Mouse (Mus musculus) intestine, embryonic 14.5 days (tissue): ENCODE data around the gene Vmn2r55. TPM values are rescaled to one million over a fixed set of nuclear protein-coding genes. Genes with fewer than 3 reads are reported as not detected.
"Not testable (repeated sequence)": the region's sequence is repeated elsewhere in the genome, so short reads cannot be mapped to it uniquely, and the experiment has no call there.

Source experiments
- ATAC-seq: fragments of 200-750 bp; cut with Nextera tagmentation; replicated peaks from 2 replicates; pipeline ENCODE4 v1.8.0; 2017; ENCODE audit warnings: low read depth, moderate number of reproducible peaks, moderate TSS enrichment, moderate library complexity; ENCODE audit not compliant: low FRiP score, low TSS enrichment
- DNase-seq: peaks from one replicate; pipeline ENCODE4 v3.0.0-alpha.2; 2018; ENCODE audit warnings: low spot score
- H3K27ac ChIP-seq: fragments of 300-500 bp; sonication (generic); 2 replicates; pipeline ENCODE4 v1.5.1; 2014; ENCODE audit warnings: low read depth, mild to moderate bottlenecking, control low read depth
- H3K27me3 ChIP-seq: fragments of 300-500 bp; sonication (generic); replicated peaks from 2 replicates; pipeline ENCODE4 v1.6.1; 2014; ENCODE audit warnings: low read length, control low read depth; ENCODE audit not compliant: control insufficient read depth, insufficient read depth
- H3K36me3 ChIP-seq: fragments of 300-500 bp; sonication (generic); 2 replicates; pipeline ENCODE4 v1.6.1; 2014; ENCODE audit warnings: low read length, control low read depth; ENCODE audit not compliant: control insufficient read depth, insufficient read depth
- H3K4me1 ChIP-seq: fragments of 300-500 bp; sonication (generic); replicated peaks from 2 replicates; pipeline ENCODE4 v1.6.1; 2014; ENCODE audit warnings: low read length, control low read depth, mixed read lengths; ENCODE audit not compliant: control insufficient read depth, insufficient read depth
- H3K4me2 ChIP-seq: fragments of 300-500 bp; sonication (generic); 2 replicates; pipeline ENCODE4 v1.6.1; 2014; ENCODE audit warnings: low read length
- H3K4me3 ChIP-seq: fragments of 300-500 bp; sonication (generic); 2 replicates; pipeline ENCODE4 v1.5.1; 2014; ENCODE audit warnings: low read depth, low read length, control low read depth, mixed read lengths
- H3K9ac ChIP-seq: fragments of 300-500 bp; sonication (generic); 2 replicates; pipeline ENCODE4 v1.6.1; 2014; ENCODE audit warnings: mild to moderate bottlenecking, low read length
- H3K9me3 ChIP-seq: fragments of 300-500 bp; sonication (generic); 2 replicates; pipeline ENCODE4 v1.6.1; 2016; ENCODE audit warnings: low read length, control low read depth; ENCODE audit not compliant: control insufficient read depth
- WGBS: fragments of 180-500 bp; shearing (Covaris S2); extraction: QIAGEN DNeasy Blood & Tissue Kit; methylation state at CpG from one replicate; pipeline ENCODE4 v1.1.7; 2014; 5-methylcytosine and 5-hydroxymethylcytosine counted together
- polyA plus RNA-seq: library from polyadenylated mRNA; unstranded; fragments of >200 nt; fragmentation: Nextera tagmentation; extraction: Ambion mirVana; gene quantifications from 2 replicates; pipeline ENCODE4 v1.2.1, GENCODE M21; 2014

The Vmn2r55 gene
- polyA plus RNA-seq: not detected in 2 replicates

- not testable (repeated sequence) for H3K9ac ChIP-seq
These were observed at the start of gene Vmn2r55 for GRCm38 (mm10) chr7:12684903-12685302. TSS of gene Vmn2r55 (minus strand) at chr7:12685003.

GRCm38 (mm10) chr7:12640219-12640618 lies 44.6 kb downstream of the Vmn2r55 start, which contains the start of gene Vmn2r54:
TSS of gene Vmn2r54 (minus strand) at chr7:12640319.
- not testable (repeated sequence) for H3K27ac ChIP-seq, H3K9ac ChIP-seq, DNase-seq, H3K4me1 ChIP-seq, H3K4me2 ChIP-seq, H3K27me3 ChIP-seq, H3K36me3 ChIP-seq, H3K4me3 ChIP-seq, H3K9me3 ChIP-seq, ATAC-seq
- WGBS: 82% methylated on average over 3 of the region's 4 CpGs

More at GRCm38 (mm10) chr7:12684903-12685302, at the start of gene Vmn2r55:
- WGBS: 81% methylated on average over 3 of the region's 3 CpGs
- not testable (repeated sequence) for H3K27me3 ChIP-seq, H3K27ac ChIP-seq, H3K9me3 ChIP-seq, H3K4me1 ChIP-seq, ATAC-seq, H3K36me3 ChIP-seq, H3K4me2 ChIP-seq, H3K4me3 ChIP-seq, DNase-seq

- H3K36me3 ChIP-seq: no peaks in the 10 kb centered on the region
- H3K9ac ChIP-seq: no peak within 1 kb of the TSS
- no peaks in the 10 kb centered on the region for H3K27me3 ChIP-seq
- ATAC-seq (no peak), DNase-seq (no peak)
- H3K4me1 ChIP-seq: no peaks in the 10 kb centered on the region
- no peak within 1 kb of the TSS for H3K4me2 ChIP-seq
- no peaks in the 10 kb centered on the region for H3K9me3 ChIP-seq
- no peak within 1 kb of the TSS for H3K27ac ChIP-seq
- no peak within 1 kb of the TSS for H3K4me3 ChIP-seq
These were observed 76.1 kb downstream of the Vmn2r55 start, which contains the start of gene Vmn2r53 for GRCm38 (mm10) chr7:12608688-12609087. TSS of gene Vmn2r53 (minus strand) at chr7:12608788.

Other genes with a start within 250 kb of the Vmn2r55 start
- gene Zfp606, start 206.7 kb downstream of the Vmn2r55 start, polyA plus RNA-seq: 21.5 and 25.0 TPM in 2 replicates
- gene 2900092C05Rik, start 172.5 kb downstream of the Vmn2r55 start, polyA plus RNA-seq: not detected in 2 replicates
- gene Vmn2r53, start 76.2 kb downstream of the Vmn2r55 start, polyA plus RNA-seq: not detected in 2 replicates
- not detected in 2 replicates for gene Vmn2r54, start 44.7 kb downstream of the Vmn2r55 start, polyA plus RNA-seq
- gene Vmn2r56, start 50.0 kb upstream of the Vmn2r55 start, polyA plus RNA-seq: not detected in 2 replicates
- 7.6 and 8.4 TPM in 2 replicates for gene Zscan18, start 118.6 kb upstream of the Vmn2r55 start, polyA plus RNA-seq
- 15.1 and 16.2 TPM in 2 replicates for gene Zfp329, start 133.9 kb upstream of the Vmn2r55 start, polyA plus RNA-seq
- gene Zfp110, start 149.8 kb upstream of the Vmn2r55 start, polyA plus RNA-seq: 28.7 and 29.5 TPM in 2 replicates
- gene Zfp128, start 196.2 kb upstream of the Vmn2r55 start, polyA plus RNA-seq: 4.4 and 4.8 TPM in 2 replicates
- gene Zscan22, start 212.8 kb upstream of the Vmn2r55 start, polyA plus RNA-seq: 17.4 and 21.6 TPM in 2 replicates
- gene Rps5, start 237.3 kb upstream of the Vmn2r55 start, polyA plus RNA-seq: 1,510 and 1,578 TPM in 2 replicates
- 0.45 and 0.63 TPM in 2 replicates for gene Rnf225, start 242.4 kb upstream of the Vmn2r55 start, polyA plus RNA-seq